Mouse (Mus musculus): ENCODE data around the gene Ptcd1. TPM values are rescaled to one million over a fixed set of nuclear protein-coding genes. Genes with fewer than 3 reads are reported as not detected.

Ptcd1 gene
- total RNA-seq (2023) = 19.4 TPM

GRCm38 (mm10) chr5:145166536-145167305 is at the start of gene Ptcd1, which contains the start of gene Cpsf4:
Ptcd1 (minus strand) TSS chr5:145167108.
Cpsf4 (plus strand) TSS chr5:145167213.

GRCm38 (mm10) chr5:145203936-145204691 is 37.2 kb upstream of the Ptcd1 start, which contains the start of gene Zkscan5:
Zkscan5 (plus strand) TSS chr5:145204562.

GRCm38 (mm10) chr5:145201321-145201991 is 34.5 kb upstream of the Ptcd1 start, which contains the start of gene Zkscan14:
Zkscan14 (minus strand) TSS chr5:145201868.

GRCm38 (mm10) chr5:145191962-145192361 is 25.1 kb upstream of the Ptcd1 start, which contains the start of gene Atp5j2:
Atp5j2 (minus strand) TSS chr5:145192062.

GRCm38 (mm10) chr5:145139571-145140519 is 27.1 kb downstream of the Ptcd1 start, which contains the start of the genes Pdap1 and Bud31:
Pdap1 (minus strand) TSS chr5:145140238.
Bud31 (plus strand) TSS chr5:145140362.

GRCm38 (mm10) chr5:145114071-145114605 is 52.8 kb downstream of the Ptcd1 start, which contains the start of gene Arpc1b:
Arpc1b (plus strand) TSS chr5:145114215.

Other genes with a start within 250 kb of the Ptcd1 start
- 60.8 TPM for gene Smurf1, start 201.3 kb downstream of the Ptcd1 start, total RNA-seq (2023)
- not detected for gene Gm4871, start 134.4 kb downstream of the Ptcd1 start, total RNA-seq (2023)
- not detected for gene 1700018F24Rik, start 124.1 kb downstream of the Ptcd1 start, total RNA-seq (2023)
- 102 TPM for gene Arpc1a, start 83.3 kb downstream of the Ptcd1 start, total RNA-seq (2023)
- gene Kpna7, start 83.1 kb downstream of the Ptcd1 start, total RNA-seq (2023) = not detected
- gene Arpc1b, start 52.9 kb downstream of the Ptcd1 start, total RNA-seq (2023) = 326 TPM
- 40.9 TPM for gene Pdap1, start 26.9 kb downstream of the Ptcd1 start, total RNA-seq (2023)
- gene Bud31, start 26.7 kb downstream of the Ptcd1 start, total RNA-seq (2023) = 215 TPM
- gene Cpsf4, start 105 bp upstream of the Ptcd1 start, total RNA-seq (2023) = 45.6 TPM
- gene Atp5j2, start 25.0 kb upstream of the Ptcd1 start, total RNA-seq (2023) = 141 TPM
- gene Zkscan14, start 34.8 kb upstream of the Ptcd1 start, total RNA-seq (2023) = 50.7 TPM
- 11.2 TPM for gene Zkscan5, start 37.5 kb upstream of the Ptcd1 start, total RNA-seq (2023)
- 81.9 TPM for gene Zfp655, start 64.6 kb upstream of the Ptcd1 start, total RNA-seq (2023)
- gene Zscan25, start 113.4 kb upstream of the Ptcd1 start, total RNA-seq (2023) = 41.5 TPM
- not detected for gene Cyp3a57, start 178.2 kb upstream of the Ptcd1 start, total RNA-seq (2023)

Measured in CD4-positive naive resting alpha-beta T cell, adult 76 days (primary cell).